Mouse (Mus musculus) CD8-positive naive resting alpha-beta T cell, adult 2 months (primary cell): ENCODE data around the gene Mobp.
"Not testable (repeated sequence)": the region's sequence is repeated elsewhere in the genome, so short reads cannot be mapped to it uniquely, and the experiment has no call there.

Experiments used
- DNase-seq, 2 experiments: peaks; one replicate each; pipeline ENCODE4 v3.0.0; 2022; ENCODE audit warnings: low read depth in 2 of 2, low spot score in 2 of 2

The Mobp gene

DNA sequence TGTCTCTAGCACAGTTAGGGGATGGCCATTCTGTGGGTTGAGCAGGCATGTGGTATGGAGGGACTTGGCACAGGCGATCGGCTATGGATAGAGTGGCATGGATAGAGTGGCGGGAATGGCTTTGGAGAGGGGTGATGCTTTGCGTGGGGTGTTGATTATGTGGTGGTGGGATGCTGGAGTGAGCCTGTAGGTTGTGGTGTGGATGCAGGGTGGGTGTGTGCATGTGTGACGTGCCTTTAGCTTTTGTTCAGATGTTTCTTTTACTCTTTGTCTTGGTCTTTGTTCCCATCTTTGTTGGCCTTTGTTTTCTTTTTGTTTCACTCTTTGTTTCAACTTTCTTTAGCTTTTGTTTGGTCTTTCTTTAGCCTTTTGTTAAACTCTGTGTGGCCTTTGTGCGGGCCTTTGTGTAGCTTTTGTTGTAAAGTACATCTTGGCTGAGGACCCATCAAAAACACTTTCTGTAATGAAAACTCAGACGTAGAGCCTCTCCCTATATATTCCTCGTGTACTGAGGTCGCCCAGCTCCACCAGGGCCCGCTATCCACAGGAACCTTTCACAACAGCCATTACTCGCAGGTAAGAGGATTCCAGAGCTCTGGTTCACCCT, at the start of gene Mobp:
Gene Mobp, plus strand, starts transcription at position 486 of the 607 bp plus-strand sequence.
- no peak for DNase-seq

DNA sequence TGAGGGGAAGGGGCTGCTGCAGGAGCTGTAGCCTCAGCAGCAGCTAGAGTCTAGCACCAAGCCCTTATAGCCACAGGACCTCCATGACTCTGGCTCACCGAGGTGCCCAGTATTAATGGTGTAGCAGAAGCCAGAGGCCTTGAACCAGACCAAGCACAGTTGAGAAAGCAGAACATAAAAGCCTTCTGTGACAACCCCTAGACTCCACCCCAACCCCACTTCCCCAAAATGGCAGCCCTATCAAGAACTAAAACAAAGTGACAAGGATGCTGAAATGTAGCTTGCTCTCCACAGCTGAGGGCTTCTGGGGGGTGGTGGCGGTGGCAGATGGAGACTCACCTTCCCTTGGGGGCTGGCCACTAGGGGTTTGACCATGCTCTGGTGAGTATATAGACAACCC, 48.3 kb upstream of the Mobp start:
- no peak for DNase-seq

DNA sequence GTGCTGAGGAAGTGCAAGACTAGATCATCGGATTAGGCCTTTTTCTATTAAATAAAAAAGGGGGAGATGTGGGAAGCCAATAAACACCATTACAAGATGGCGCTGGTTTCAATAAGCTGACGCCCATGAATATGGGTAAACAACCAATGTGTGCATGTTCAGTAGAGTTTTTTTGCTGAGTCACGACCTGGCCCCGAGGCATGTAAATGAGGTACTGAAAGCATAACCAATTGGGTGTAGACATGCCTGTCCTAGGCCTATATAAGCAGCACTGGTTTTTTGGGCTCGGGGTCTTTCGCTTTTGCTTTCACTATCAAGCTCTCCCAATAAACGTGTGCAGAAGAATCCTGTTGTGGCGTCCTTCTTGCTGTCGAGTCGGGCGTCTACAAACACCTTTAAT, 40.6 kb upstream of the Mobp start:
- not testable (repeated sequence) for DNase-seq

DNA sequence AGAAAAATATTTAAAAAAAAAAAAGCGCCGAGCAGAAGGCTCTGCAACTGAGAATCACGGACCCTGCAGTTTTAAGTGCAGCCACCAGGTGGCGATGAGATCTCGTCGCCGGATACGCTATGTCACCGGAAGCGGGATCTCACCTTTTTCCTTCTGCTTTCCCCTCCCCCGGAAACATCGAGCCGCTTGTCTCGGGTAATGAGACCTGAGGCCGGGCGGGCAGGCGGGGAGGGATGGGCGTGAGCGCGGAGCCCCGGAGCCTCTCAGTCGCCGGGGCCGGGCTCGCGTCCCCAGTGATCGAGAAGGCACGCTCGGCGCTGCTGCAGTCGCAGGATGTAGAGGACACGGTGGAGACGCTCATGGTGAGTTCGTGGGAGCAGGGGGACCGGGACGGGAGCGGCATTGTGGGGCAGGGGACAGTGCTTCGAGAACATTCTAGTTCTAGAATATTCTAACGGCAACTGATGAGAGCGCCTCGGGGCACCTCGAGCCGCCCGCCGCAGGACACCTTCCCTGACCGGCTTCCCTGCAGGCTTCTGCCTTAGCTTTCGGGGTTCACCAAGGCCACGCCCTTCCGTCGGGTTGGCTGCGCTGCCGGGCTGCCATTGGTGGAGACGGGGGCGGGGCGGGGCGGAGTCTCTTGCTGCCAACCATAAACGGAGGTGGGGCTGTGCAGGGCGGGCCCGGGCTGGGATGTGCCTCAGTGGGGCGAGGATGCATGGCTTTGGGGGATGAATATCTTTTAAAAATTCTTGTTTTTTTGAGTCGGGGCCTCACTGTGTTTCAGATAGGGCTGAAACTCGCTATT, 39.1 kb upstream of the Mobp start, which contains the start of gene Slc25a38:
Gene Slc25a38, plus strand, starts transcription at position 164 of the 808 bp plus-strand sequence.
- DNase-seq: peak; percentile 86 to 91

DNA sequence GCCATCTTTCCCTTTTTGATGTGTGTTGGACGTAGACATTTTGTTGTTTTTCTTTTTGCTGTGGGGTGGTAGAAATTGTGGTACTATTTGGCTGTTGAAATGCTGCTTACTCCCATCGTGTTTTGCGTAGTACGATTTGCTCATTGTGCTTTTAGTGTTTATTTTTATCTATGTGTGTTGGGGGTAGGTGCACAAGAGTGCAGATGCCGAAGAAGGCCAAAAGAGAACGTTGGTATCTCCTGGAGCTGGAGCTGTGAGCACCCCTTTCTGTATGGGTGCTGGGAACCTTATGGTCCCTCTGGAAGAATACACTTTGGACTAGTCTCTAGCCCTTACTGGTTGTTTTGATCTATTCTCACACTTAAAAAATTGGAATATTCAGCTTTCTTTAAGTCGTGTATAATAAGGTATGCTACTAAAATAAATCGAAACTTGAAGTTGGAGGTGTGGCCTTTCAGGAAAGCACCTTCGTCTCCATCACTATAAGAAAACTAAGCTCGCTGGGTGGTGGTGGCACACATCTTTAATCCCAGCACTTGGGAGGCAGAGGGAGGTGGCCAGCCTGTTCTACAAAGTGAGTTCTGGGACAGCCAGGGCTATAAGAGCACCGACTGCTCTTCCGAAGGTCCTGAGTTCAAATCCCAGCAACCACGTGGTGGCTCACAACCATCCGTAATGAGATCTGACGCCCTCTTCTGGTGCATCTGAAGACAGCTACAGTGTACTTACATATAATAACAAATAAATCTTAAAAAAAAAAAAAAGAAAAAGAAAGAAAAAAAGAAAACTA, 38.2 kb upstream of the Mobp start:
- DNase-seq: no peak

DNA sequence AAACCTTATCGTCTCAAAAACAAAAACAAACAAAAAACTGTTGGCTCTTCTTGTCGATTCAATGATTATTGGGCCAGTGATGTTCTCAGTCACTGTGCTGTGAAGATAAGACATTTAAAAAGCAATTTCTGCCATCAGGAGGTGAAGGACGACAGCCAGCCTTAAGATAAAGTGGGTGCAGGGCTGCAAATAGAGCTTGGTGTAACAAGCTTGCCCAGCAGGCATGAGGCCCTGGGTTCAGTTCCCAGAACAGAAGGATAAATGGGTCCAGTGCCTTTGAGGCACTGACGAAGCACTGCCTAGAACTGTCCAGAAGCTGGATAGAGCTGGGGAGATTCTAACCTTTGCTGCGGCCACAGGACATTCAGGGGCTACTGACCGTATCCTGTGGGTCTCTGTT, 37.0 kb upstream of the Mobp start:
- no peak for DNase-seq

DNA sequence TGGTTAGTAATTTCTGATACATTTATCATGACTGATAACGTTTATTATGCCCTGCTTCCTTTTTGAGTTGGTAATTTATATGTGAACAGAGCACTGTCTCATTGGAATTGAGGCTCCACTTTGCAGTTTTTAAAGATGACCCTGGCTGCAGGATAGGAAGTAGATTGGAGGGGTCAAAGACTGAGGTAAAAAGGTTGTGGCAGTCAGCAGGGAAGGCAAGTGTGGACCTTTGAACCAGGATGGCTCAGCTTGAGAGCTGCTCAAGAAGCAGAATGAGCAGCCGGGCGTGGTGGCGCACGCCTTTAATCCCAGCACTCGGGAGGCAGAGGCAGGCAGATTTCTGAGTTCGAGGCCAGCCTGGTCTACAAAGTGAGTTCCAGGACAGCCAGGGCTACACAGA, 36.1 kb upstream of the Mobp start:
- no peak for DNase-seq

DNA sequence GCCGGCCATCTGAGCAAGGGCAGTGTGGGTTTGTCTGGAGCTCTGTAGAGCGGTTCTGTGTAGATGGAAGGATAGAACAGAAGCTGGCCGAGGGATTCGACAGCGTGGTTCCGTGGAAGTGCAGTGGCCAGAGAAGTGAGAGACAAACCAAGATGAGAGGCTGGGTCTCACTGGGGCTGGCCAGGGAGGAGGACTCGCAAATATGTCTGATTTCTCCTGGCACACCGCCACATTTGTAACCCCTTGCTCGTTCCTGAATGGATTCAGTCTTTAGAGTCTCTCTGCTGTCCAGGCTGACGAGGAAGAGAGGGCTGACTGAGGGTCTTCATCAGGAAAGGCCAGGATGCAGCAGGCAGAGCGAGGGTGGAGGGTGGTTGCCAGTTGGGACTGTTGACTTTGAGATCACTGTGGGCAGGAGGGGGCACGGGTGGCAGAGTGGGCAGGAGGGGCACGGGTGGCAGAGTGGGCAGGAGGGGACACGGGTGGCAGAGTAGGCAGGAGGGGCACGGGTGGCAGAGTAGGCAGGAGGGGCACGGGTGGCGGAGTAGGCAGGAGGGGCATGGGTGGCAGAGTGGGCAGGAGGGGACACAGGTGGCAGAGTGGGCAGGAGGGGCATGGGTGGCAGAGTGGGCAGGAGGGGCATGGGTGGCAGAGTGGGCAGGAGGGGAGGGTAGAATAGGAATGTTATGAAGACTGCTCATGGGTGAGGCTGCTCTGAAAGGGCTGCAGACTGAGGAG, 35.3 kb upstream of the Mobp start:
- DNase-seq: no peak

DNA sequence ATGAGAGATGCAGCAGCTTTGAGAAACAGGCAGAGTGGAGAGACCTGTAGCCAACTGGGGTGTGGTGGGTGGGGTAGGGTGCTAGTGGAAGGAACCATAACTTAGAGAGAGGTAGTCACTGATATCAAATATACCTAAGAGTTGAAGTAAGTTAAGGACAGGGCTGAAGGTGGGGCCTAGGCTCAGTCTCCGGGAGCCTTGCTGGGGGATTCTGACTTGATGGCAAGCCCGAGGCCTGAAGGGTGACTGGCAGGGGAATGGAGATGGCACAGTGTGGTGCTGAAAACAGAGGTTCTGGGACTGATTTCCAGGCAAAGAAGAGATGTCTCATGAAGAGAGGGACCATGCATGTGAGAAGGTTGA, 34.7 kb upstream of the Mobp start:
- no peak for DNase-seq

DNA sequence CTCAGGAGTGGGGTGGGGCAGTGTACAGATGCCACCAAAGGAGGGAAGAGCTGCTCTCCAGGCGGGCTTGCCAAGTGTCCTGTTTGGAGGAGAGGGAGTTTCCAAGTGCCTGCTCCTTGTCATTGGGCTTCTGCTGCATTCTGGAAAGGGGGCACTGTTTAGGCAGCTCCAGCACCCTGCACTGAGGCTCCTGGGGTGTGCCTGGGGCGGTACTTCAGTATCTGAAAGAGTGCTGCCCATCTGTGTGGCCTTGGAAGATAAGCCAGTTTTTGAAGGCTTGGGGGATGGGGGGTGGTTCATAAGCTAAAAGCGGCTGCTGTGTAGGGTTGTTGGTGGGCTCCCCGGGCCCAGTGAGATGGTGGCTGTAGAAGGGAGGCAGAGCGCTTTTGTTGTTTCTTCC, 33.9 kb upstream of the Mobp start:
- DNase-seq: no peak

DNA sequence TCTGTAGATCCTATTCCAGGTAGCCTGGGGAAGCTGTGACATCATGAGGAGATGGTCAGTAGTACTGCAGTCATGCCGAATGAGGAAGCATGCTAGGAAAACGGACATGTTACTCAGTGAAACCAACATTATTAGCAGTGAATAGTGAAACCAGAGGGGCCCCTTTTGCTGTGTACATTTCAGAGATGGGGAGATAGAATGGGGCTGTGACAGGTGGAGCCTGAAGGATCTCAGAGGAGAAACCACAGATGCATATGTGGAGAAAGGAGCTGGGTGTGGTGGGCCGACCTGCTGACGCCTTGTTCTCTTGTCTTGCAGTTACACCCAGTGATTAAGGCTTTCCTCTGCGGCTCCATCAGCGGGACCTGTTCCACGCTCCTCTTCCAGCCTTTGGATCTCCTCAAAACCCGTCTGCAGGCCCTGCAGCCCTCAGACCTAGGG, 33.3 kb upstream of the Mobp start:
- no peak for DNase-seq

DNA sequence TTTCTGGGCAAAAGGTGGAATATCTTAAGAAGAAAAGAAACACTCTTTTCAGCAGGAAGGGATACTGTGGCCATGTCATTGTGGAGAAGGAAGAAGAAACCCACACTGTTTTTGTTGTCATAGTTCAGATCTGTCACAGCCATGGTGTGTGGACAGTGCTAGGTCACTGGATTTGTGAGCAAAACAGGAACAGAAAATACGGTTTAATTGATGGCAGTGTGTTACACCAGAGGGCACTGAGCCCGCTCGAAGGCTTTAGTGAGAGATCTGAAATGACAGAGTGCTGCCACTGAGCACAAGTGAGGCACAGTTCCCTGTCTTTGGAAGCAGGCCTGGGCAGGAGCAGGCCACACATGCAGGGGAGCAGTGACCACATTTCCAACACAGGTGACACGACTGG, 31.3 kb upstream of the Mobp start:
- no peak for DNase-seq

DNA sequence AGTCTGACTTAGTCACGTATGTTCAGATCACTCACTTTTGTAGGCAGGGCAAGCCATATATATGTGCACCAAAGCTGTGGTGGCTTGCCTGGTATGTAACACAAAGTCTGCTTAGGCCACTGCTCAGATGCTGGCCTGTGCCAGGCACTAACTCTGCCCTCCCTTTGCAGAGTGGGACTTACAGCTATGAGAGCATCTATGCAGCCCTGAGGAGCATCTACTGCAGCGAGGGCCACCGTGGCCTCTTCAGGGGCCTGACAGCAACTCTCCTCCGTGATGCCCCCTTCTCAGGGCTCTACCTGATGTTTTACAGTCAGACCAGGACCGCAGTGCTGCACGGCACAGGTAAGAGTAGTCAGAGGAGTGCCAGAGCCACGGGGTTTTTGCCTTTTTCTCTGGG, 29.0 kb upstream of the Mobp start:
- DNase-seq: no peak

DNA sequence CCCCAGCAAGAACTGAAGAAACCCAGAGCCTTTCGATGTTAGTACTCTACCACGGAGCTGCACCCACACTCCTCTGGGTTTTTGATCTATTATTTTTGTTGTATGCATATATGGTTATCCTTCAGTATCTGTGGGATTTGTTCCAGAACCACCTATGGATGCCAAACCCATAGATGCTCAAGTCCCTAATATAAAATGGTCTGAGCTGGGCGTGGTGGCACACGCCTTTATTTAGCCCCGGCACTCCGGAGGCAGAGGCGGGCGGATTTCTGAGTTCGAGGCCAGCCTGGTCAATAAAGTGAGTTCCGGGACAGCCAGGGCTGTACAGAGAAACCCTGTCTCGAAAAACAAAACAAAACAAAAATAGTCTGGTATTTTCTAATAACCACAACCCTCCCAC, 22.6 kb upstream of the Mobp start:
- no peak for DNase-seq

DNA sequence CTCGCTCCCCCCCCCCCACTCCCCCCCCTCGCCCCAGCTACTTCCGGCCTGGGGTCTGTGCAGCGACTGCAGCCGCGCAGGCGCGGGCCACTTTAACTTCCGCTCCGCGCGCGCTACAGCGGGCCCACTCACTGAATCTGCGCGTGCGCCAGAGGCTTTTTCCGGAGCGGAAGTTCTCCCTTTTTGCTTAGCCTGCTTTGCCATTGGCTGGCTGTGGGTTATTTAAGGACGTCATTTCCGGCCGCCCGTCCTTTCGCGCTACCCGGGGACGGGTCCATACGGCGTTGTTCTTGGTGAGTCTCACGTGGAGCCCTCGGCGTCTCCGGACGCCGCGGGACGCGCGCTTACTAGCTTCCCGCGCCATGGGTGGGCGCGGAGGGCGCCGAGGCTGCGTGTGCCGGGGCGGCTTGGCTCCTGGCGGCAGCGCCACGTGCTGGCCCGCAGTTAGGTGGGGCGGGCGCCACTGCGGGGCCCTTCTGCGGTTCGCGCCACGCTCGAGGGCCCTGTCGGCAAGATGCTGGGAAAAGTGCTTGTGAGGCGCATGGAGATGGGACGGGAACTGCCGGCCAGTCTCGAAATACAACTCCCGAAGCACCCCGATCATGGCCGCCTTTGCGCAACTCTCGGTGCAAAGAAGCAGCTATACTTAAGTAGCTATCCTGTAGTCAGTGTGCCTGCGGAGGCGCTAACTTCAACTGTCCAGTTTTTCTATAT, 21.8 kb upstream of the Mobp start, which contains the start of gene Rpsa:
Gene Rpsa, plus strand, starts transcription at position 152 of the 714 bp plus-strand sequence.
- peak; percentile 96 for DNase-seq

DNA sequence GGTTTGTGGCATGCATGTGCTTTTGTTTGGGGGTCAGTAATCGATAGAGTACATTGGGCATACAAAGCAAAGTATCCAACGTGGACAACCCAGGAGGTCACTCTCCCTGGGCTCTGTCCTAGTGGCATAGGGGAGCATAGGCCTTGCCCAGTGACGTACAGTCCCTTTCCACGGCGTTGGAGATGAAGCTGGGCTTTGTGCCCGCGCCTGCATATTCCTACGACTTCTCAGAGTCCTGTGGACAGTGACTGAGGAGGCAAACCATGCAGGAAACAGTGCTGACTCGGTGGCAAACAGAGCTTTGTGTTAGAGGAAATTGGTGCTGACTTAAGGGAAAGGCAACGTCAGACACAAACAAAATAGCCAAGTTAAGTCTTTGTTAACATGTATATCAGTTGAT, 20.2 kb upstream of the Mobp start:
- no peak for DNase-seq

DNA sequence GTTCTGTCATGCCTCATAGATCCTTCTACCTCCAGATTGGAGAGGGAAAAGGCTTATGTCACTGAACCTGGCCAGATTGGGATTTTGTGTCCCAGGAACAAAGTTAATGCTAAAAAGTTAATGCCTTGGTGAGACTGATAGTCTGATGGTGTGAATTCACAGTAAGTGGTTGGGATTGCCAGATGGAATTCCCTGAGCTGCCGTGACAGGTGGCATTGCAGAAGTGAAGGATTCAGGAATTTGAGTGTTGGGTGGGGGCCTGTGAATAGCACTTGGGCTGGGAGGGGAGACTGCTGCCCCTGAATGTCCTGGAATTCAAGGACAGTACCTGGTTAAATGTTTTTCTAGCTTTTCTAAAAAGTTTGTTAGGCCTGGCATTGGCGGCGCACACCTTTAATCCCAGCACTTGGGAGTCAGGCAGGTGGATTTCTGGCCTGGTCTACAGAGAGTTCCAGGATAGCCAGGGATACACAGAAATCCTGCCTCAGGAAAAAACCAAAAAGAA, 17.7 kb upstream of the Mobp start:
- no peak for DNase-seq

DNA sequence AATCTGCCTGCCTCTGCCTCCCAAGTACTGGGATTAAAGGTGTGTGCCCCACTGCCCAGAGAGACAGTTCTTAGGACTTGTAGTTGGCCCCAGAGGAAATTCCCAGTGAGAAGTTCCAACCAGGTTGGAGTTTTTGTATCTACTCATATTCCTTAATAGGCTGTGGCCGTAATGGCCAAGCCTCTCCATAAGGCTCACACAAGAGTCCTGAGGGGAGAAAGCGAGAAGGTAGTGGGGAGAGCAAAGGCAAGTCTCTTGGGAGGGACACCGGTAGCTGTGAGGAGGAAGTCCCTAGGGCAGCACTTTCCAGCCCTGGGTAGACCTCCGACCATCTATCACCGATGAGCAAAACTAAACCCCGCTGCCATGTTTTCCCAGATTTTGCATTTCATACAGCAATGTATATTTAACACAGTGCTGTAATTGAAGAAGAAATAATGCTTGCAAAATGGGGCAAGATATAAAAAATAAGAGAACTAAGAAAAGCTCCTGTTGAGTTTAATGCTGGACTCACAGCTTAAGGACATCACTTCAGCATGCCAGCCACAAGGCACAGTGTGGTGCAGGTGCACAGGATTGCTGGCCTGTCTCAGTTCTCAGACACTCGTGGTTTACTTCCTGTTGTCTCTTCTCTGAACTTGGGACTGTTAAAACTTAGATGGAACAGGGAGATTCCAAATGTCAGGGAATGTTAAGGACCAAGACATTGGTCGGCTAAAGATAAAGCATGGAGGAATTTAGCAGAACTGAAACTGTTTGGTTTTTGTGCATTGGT, 16.3 kb upstream of the Mobp start:
- no peak for DNase-seq

DNA sequence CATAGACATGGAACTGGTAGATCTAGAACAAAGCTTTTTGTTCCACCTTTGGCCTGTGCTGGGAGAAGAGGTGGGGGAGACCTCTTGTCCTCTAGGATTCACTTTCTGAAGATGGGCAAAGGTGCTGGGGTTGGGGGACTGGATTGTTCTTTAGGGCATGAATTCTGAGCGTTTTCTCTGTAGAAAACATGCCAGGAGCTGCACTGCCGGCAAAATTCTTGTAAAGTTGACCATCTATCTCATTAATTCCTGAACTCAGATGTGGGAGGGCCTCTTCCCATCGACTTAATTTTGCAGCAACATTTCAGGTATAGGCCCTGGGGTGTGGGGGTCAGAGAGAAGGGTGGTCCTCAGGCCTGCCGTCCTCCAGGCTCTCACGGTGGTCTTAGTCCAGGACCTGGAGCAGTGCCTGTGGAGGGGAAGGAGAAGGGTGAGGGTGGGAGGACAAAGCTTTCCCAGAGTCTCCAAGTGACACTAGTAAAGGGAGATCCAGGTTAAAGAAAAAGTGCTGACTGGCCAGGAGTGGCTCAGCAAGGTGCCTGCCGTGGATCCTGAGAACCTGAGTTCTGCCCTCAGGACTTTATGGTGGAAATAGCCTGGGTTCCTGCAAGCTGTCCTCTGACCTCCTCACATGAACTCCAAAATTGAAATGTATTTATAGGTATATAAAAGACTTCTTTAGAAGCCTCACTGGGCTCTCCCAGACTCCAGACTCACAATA, 15.6 kb upstream of the Mobp start:
- no peak for DNase-seq
